Mouse (Mus musculus): ENCODE results near the gene Padi1. TPM values are rescaled to one million over a fixed set of nuclear protein-coding genes. Genes with fewer than 3 reads are reported as not detected.

Padi1 gene
- polyA plus RNA-seq, 1 experiment from 2014 or later, result 0.28 TPM

DNA sequence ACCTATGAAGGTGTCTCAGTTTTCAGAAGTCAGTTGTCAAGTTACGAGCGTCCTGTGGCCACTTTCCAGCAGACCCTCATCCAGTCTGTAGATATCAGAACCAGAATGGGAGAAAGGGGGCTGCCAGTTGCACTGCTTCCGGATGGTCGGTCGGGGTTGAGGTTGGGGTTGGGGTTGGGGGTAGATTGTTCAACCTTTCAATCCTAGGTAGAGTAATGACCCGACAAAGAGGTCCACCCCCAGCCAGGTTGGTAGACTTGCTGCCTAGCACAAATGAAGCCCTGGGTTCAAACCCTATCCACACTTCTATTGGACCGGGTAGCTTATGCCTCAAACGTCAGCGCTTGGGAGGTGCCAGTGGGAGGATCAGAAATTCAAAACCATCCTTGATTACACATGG lies 33.1 kb upstream of the Padi1 start:
- ATAC-seq (ENCODE audit: insufficient number of reproducible peaks, low FRiP score), result no peak
- Histone ChIP-seq H3K4me2 (no peak overlapping the region), H3K4me3 (no peak overlapping the region), H3K9ac (no peak overlapping the region), H3K27me3 (replicated peaks) (no peaks in the 10 kb centered on the region), H3K9me3 (replicated peaks) (peaks cover 14% of the 10 kb centered on the region), H3K27ac (ENCODE audit: poor library complexity, severe bottlenecking) (no peak overlapping the region), H3K36me3 (no peaks in the 10 kb centered on the region), H3K4me1 (replicated peaks) (no peaks in the 10 kb centered on the region)
- WGBS, result 80% methylated on average over 9 of the region's 9 CpGs

- Histone ChIP-seq H3K4me3 (no peak overlapping the region), H3K4me1 (replicated peaks) (no peaks in the 10 kb centered on the region), H3K27ac (ENCODE audit: poor library complexity, severe bottlenecking) (no peak overlapping the region), H3K9me3 (replicated peaks) (peaks cover 21% of the 10 kb centered on the region), H3K9ac (no peak overlapping the region), H3K36me3 (no peaks in the 10 kb centered on the region), H3K4me2 (no peak overlapping the region), H3K27me3 (replicated peaks) (no peaks in the 10 kb centered on the region)
- WGBS, result 62% methylated on average over 9 of the region's 9 CpGs
- ATAC-seq (ENCODE audit: insufficient number of reproducible peaks, low FRiP score), result no peak
Observed at GRCm38 (mm10) chr4:140877441-140877840, 31.9 kb upstream of the Padi1 start.

GRCm38 (mm10) chr4:140876681-140877080 lies 31.1 kb upstream of the Padi1 start:
- Histone ChIP-seq H3K27me3 (replicated peaks) (no peaks in the 10 kb centered on the region), H3K4me1 (replicated peaks) (no peaks in the 10 kb centered on the region; the same call in 1 of the 2 replicates), H3K4me3 (no peak overlapping the region), H3K9ac (no peak overlapping the region), H3K27ac (ENCODE audit: poor library complexity, severe bottlenecking) (no peak overlapping the region), H3K9me3 (replicated peaks) (peaks cover 18% of the 10 kb centered on the region), H3K36me3 (no peaks in the 10 kb centered on the region), H3K4me2 (no peak overlapping the region)
- WGBS, result 56% methylated on average over 6 of the region's 6 CpGs
- ATAC-seq (ENCODE audit: insufficient number of reproducible peaks, low FRiP score), result no peak

- H3K4me2 ChIP-seq, result no peak overlapping the region
- ATAC-seq (ENCODE audit: insufficient number of reproducible peaks, low FRiP score), result no peak
- peaks cover 15% of the 10 kb centered on the region for H3K9me3 ChIP-seq (replicated peaks)
- H3K36me3 ChIP-seq, result no peaks in the 10 kb centered on the region
- H3K27ac ChIP-seq (ENCODE audit: poor library complexity, severe bottlenecking), result no peak overlapping the region
- no peaks in the 10 kb centered on the region; the same call in 1 of the 2 replicates for H3K4me1 ChIP-seq (replicated peaks)
- no peaks in the 10 kb centered on the region for H3K27me3 ChIP-seq (replicated peaks)
- 86% methylated on average over 8 of the region's 8 CpGs for WGBS
- H3K9ac ChIP-seq, result no peak overlapping the region
- H3K4me3 ChIP-seq, result no peak overlapping the region
Observed at GRCm38 (mm10) chr4:140876161-140876560, 30.6 kb upstream of the Padi1 start.

- 42% methylated on average over 11 of the region's 11 CpGs for WGBS
- no peaks in the 10 kb centered on the region for H3K36me3 ChIP-seq
- peaks cover 11% of the 10 kb centered on the region for H3K4me1 ChIP-seq (replicated peaks)
- no peak overlapping the region for H3K9ac ChIP-seq
- H3K9me3 ChIP-seq (replicated peaks), result peaks cover 15% of the 10 kb centered on the region
- no peak overlapping the region for H3K4me2 ChIP-seq
- no peak for ATAC-seq (ENCODE audit: insufficient number of reproducible peaks, low FRiP score)
- H3K27me3 ChIP-seq (replicated peaks), result peaks cover 23% of the 10 kb centered on the region
- no peak overlapping the region for H3K27ac ChIP-seq (ENCODE audit: poor library complexity, severe bottlenecking)
- H3K4me3 ChIP-seq, result no peak overlapping the region
Observed at GRCm38 (mm10) chr4:140873011-140873410, 27.4 kb upstream of the Padi1 start.

DNA sequence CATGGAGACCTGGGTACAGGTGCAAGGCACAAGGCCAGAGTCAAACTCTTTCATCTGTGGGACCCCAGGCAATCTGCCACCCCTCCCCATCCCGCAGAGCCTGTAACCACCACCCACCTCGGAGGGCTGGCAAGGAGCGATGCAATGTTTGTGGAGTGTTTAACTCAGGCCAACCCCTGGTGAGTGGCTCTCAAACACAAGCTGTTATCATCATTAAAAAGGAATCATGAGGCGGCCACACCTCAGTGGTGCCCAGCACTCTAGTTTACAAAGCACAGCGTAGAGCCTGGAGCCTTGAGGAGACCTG lies 27.1 kb upstream of the Padi1 start:
- Histone ChIP-seq H3K9me3 (replicated peaks) (peaks cover 15% of the 10 kb centered on the region), H3K36me3 (no peaks in the 10 kb centered on the region), H3K4me1 (replicated peaks) (peaks cover 15% of the 10 kb centered on the region), H3K9ac (no peak overlapping the region), H3K4me2 (no peak overlapping the region), H3K27me3 (replicated peaks) (peaks cover 24% of the 10 kb centered on the region), H3K4me3 (no peak overlapping the region), H3K27ac (ENCODE audit: poor library complexity, severe bottlenecking) (no peak overlapping the region)
- 61% methylated on average over 5 of the region's 5 CpGs for WGBS
- ATAC-seq (ENCODE audit: insufficient number of reproducible peaks, low FRiP score), result no peak

GRCm38 (mm10) chr4:140871851-140872685 lies 26.5 kb upstream of the Padi1 start:
- ATAC-seq (ENCODE audit: insufficient number of reproducible peaks, low FRiP score), result no peak

DNA sequence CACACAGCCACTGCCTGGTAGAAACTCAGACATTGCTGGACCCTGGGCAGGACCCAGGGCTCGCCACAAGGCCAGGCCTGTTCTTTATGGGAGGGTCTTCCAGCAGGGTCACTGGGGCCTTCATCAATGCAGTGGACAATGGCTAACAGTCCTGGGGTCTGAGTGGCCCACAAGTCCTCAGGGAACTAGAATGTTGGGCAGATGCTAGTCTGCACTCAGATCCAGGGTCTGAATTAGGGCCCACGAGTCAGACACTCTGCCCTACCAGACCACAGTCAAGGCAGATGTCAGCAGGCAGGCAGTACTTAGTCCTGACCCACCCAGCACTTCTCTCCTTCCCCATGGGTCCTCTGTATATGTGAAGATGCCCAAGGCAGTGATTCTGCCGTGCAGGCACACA lies 25.8 kb upstream of the Padi1 start:
- no peak overlapping the region for H3K4me3 ChIP-seq
- no peak for ATAC-seq (ENCODE audit: insufficient number of reproducible peaks, low FRiP score)
- 78% methylated on average over 3 of the region's 3 CpGs for WGBS
- no peaks in the 10 kb centered on the region for H3K36me3 ChIP-seq
- H3K27me3 ChIP-seq (replicated peaks), result peaks cover 26% of the 10 kb centered on the region
- peaks cover 23% of the 10 kb centered on the region for H3K4me1 ChIP-seq (replicated peaks)
- no peak overlapping the region for H3K4me2 ChIP-seq
- H3K27ac ChIP-seq (ENCODE audit: poor library complexity, severe bottlenecking), result no peak overlapping the region
- peaks cover 15% of the 10 kb centered on the region for H3K9me3 ChIP-seq (replicated peaks)
- H3K9ac ChIP-seq, result no peak overlapping the region

More at GRCm38 (mm10) chr4:140871851-140872685, 26.5 kb upstream of the Padi1 start:
- Histone ChIP-seq H3K36me3 (no peaks in the 10 kb centered on the region), H3K4me1 (replicated peaks) (peaks cover 21% of the 10 kb centered on the region), H3K4me2 (no peak overlapping the region), H3K27me3 (replicated peaks) (peaks cover 26% of the 10 kb centered on the region), H3K9me3 (replicated peaks) (peaks cover 15% of the 10 kb centered on the region), H3K4me3 (no peak overlapping the region), H3K27ac (ENCODE audit: poor library complexity, severe bottlenecking) (no peak overlapping the region), H3K9ac (no peak overlapping the region)
- 74% methylated on average over 8 of the region's 8 CpGs for WGBS

GRCm38 (mm10) chr4:140870876-140871275 lies 25.3 kb upstream of the Padi1 start:
- Histone ChIP-seq H3K9me3 (replicated peaks) (peaks cover 15% of the 10 kb centered on the region), H3K4me2 (no peak overlapping the region), H3K36me3 (no peaks in the 10 kb centered on the region), H3K4me3 (no peak overlapping the region), H3K27ac (ENCODE audit: poor library complexity, severe bottlenecking) (no peak overlapping the region), H3K9ac (no peak overlapping the region), H3K27me3 (replicated peaks) (peaks cover 26% of the 10 kb centered on the region), H3K4me1 (replicated peaks) (peaks cover 23% of the 10 kb centered on the region)
- WGBS, result 77% methylated on average over 7 of the region's 7 CpGs
- no peak for ATAC-seq (ENCODE audit: insufficient number of reproducible peaks, low FRiP score)

DNA sequence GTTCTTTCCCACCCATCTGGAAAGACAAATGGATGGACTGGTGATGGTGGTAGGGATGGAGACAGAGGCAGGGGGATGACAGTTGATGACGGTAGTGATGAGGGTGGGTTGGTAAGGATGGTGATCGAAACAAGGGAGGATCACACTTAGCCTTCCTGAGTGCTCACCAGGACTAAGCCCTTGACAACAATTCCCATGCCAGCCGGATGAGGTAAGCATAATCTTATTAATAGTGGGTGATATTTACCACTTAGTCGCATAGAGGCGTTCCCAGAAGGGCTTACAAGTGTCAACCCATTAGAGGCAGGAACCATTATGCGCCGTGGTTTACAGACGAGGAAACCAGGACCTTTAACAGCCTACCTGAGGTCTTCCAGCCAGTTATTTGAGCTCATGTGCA lies 24.4 kb upstream of the Padi1 start:
- no peak for ATAC-seq (ENCODE audit: insufficient number of reproducible peaks, low FRiP score)
- Histone ChIP-seq H3K4me1 (replicated peaks) (peaks cover 23% of the 10 kb centered on the region), H3K9ac (no peak overlapping the region), H3K4me2 (no peak overlapping the region), H3K36me3 (no peaks in the 10 kb centered on the region), H3K27me3 (replicated peaks) (peaks cover 26% of the 10 kb centered on the region), H3K27ac (ENCODE audit: poor library complexity, severe bottlenecking) (no peak overlapping the region), H3K4me3 (no peak overlapping the region), H3K9me3 (replicated peaks) (peaks cover 15% of the 10 kb centered on the region)
- 80% methylated on average over 8 of the region's 8 CpGs for WGBS

DNA sequence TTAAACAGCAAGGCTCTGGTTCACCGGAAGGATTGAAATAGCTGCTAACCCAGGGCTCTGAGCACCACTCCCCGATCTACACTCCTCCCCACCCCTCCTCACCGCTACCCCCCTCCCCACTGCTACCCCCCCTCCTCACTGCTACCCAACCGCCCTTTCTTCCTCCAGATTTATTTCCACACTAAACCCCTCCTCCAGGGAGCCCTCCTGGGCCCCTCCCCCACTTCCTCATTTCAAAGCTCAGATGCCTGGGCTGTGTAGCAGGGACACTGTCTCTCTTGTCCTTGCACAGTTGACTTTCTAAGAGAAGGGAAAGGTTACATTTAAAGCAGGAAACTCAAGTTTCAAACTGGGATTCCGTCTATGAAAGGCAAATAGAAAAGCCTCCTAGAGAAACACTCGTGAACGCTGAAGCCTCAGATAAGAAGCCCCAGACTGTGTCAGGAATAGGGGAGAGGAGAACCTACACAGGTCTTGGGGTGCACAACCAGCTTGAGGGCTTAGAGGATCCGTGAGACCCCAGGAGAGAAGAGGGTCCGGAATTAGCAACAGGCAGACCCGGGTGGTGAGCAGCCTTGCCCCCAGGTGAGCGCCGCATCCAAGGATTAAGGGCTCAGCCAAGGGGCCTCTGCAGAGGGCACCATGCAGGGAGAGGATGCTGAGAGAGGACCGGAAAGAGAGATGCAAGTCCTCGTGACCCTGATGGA lies 23.1 kb upstream of the Padi1 start:
- Histone ChIP-seq H3K4me3 (no peak overlapping the region), H3K36me3 (no peaks in the 10 kb centered on the region), H3K9ac (0 out of 2 replicates have a peak overlapping the region, but pooled peaks have one; percentile 1), H3K27ac (ENCODE audit: poor library complexity, severe bottlenecking) (no peak overlapping the region), H3K27me3 (replicated peaks) (peaks cover 26% of the 10 kb centered on the region), H3K9me3 (replicated peaks) (peaks cover 8% of the 10 kb centered on the region), H3K4me2 (peak overlapping the region; percentile 46), H3K4me1 (replicated peaks) (peaks cover 23% of the 10 kb centered on the region)
- ATAC-seq (ENCODE audit: insufficient number of reproducible peaks, low FRiP score), result no peak
- WGBS, result 3% methylated on average over 14 of the region's 14 CpGs
